Mouse (Mus musculus) C2C12 (cell line): ENCODE measurements around the gene Gm45140.

Experiments
- CEBPB ChIP-seq: IDR thresholded peaks from one replicate; pipeline ENCODE4 v1.6.1; 2011; ENCODE audit warnings: low read depth, mild to moderate bottlenecking, control low read depth, moderate library complexity
- CTCF ChIP-seq: IDR thresholded peaks from one replicate; pipeline ENCODE4 v1.5.1; 2011; ENCODE audit not compliant: control insufficient read depth, insufficient read depth, insufficient read length
- MAX ChIP-seq: IDR thresholded peaks from one replicate; pipeline ENCODE4 v1.6.1; 2011; ENCODE audit warnings: mild to moderate bottlenecking, control low read depth
- MYOD1 ChIP-seq: IDR thresholded peaks from one replicate; pipeline ENCODE4 v1.6.1; 2011; ENCODE audit warnings: low read depth; ENCODE audit not compliant: control insufficient read depth, insufficient read length
- USF1 ChIP-seq: IDR thresholded peaks from one replicate; pipeline ENCODE4 v1.6.1; 2011; ENCODE audit warnings: low read depth, mild to moderate bottlenecking, control low read depth, moderate library complexity

DNA sequence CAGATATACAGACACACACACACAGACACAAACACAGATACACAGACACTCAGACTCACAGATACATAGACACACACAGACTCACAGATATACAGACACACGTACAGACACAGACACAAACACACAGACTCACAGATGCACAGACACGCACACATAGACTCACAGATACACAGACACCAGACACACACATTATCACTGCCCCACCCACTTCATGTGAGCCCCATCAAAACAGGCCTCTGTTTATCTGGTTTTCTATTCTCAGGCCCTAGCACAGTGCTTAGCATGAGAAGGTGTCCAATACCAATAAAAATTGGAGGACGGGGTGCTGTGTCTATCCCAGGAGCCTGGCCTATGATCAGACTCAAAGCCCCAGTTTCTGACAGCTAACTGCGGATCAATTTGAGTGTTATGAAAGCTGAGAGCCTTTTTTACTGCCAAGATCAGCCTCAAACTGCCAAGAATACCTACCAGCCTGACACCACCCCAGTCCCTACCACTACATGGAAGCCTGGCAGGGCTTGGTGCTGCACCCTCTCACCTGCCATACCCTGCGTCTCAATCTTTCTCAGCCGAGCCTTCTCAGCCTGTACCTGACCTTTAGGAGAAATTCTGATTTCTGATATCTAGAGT is 39.2 kb downstream of the Gm45140 start:
- no peak for TF ChIP-seq CTCF
- no peak for TF ChIP-seq USF1
- no peak for TF ChIP-seq MAX
- no peak for TF ChIP-seq MYOD1
- no peak for TF ChIP-seq CEBPB
